Mouse (Mus musculus) kidney, adult 18-20 months (tissue): ENCODE measurements around the gene Pnliprp1.

Source experiments
- DNase-seq: peaks from one replicate; pipeline ENCODE4 v3.0.0; 2021

The Pnliprp1 gene

DNA sequence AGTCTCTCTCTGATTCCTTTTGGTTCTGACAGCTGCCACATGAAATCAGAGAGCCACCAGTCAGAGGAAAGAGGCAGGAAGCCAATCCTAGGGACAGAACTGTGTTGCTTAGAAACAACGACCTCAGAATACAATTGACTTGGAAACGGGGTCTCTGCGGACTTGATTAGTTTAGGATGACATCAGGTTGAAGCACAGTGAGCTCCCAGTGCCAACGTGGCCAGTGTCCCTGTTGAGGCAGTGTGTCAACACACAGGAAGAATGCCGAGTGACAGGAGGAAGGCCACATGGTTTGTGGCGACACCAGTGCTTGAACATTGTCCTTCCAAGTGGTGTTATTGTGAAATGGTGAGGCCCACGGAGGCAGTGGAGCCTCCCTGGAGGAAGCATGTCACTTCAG lies 55.3 kb downstream of the Pnliprp1 start:
- DNase-seq, result no peak

DNA sequence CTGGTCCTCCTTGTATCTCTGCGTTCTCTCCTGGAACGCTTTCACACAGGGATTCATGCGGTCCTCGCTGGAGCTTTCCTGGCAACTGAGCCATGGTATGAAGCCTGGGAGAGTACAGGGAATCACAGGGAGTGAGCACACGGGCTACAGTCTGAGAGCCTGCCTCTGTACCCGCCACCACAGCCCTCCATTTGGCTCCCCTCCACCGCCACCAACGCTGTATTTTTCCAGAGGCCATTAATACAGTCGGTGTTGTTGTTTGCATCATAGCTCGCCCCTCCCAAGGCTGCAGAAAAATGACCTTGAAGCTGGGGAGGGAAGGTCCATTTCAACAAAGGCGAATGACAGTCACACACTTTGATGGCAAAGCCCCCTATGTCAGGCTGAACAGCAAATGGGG lies 60.5 kb downstream of the Pnliprp1 start:
- DNase-seq, result no peak
